Mouse (Mus musculus) limb, embryonic 14.5 days (tissue): ENCODE measurements around the gene Cd302. TPM values are rescaled to one million over a fixed set of nuclear protein-coding genes. Genes with fewer than 3 reads are reported as not detected.

Experiments
- ATAC-seq: fragments of 200-750 bp; cut with Nextera tagmentation; 2 replicates; pipeline ENCODE4 v1.8.0; 2017; ENCODE audit warnings: low read depth, moderate number of reproducible peaks, moderate TSS enrichment; ENCODE audit not compliant: low FRiP score
- DNase-seq: peaks from one replicate; pipeline ENCODE4 v3.0.0-alpha.2; 2015; ENCODE audit warnings: low spot score
- H3K27ac ChIP-seq: fragments of 300-500 bp; sonication (generic); replicated peaks from 2 replicates; pipeline ENCODE4 v1.5.1; 2014; ENCODE audit warnings: low read depth, mild to moderate bottlenecking, low read length, moderate library complexity, mixed read lengths
- H3K27me3 ChIP-seq: fragments of 300-500 bp; sonication (generic); 2 replicates; pipeline ENCODE4 v1.6.1; 2014; ENCODE audit warnings: low read length, mixed read lengths; ENCODE audit not compliant: control insufficient read depth, insufficient read depth
- H3K36me3 ChIP-seq: fragments of 300-500 bp; sonication (generic); 2 replicates; pipeline ENCODE4 v1.6.1; 2014; ENCODE audit warnings: mild to moderate bottlenecking, low read length, moderate library complexity, mixed read lengths; ENCODE audit not compliant: control insufficient read depth, insufficient read depth
- H3K4me1 ChIP-seq: fragments of 300-500 bp; sonication (generic); 2 replicates; pipeline ENCODE4 v1.6.1; 2014; ENCODE audit warnings: antibody characterized with exemption, low read length, mixed read lengths; ENCODE audit not compliant: control insufficient read depth, insufficient read depth
- H3K4me2 ChIP-seq: fragments of 300-500 bp; sonication (generic); replicated peaks from 2 replicates; pipeline ENCODE4 v1.6.1; 2014; ENCODE audit warnings: low read depth, mild to moderate bottlenecking, low read length, moderate library complexity; ENCODE audit not compliant: severe bottlenecking
- H3K4me3 ChIP-seq: fragments of 300-500 bp; sonication (generic); replicated peaks from 2 replicates; pipeline ENCODE4 v1.5.1; 2014; ENCODE audit warnings: low read length
- H3K9ac ChIP-seq: fragments of 300-500 bp; sonication (generic); 2 replicates; pipeline ENCODE4 v1.6.1; 2014; ENCODE audit warnings: mild to moderate bottlenecking, low read depth, low read length, moderate library complexity; ENCODE audit not compliant: severe bottlenecking
- H3K9me3 ChIP-seq: fragments of 300-500 bp; sonication (generic); 2 replicates; pipeline ENCODE4 v1.6.1; 2016; ENCODE audit warnings: low read length; ENCODE audit not compliant: control insufficient read depth
- POLR2A ChIP-seq: fragments of 200-500 bp; IDR thresholded peaks from 2 replicates; pipeline ENCODE4 v1.8.0; 2012; ENCODE audit warnings: inconsistent platforms, mild to moderate bottlenecking, moderate library complexity, borderline replicate concordance; ENCODE audit not compliant: insufficient read depth, insufficient read length; ENCODE audit errors: extremely low read depth
- WGBS: fragments of 180-500 bp; shearing (Covaris S2); extraction: QIAGEN DNeasy Blood & Tissue Kit; methylation state at CpG from one replicate; pipeline ENCODE4 v1.1.7; 2014; 5-methylcytosine and 5-hydroxymethylcytosine counted together
- polyA plus RNA-seq, 2 experiments: library from polyadenylated mRNA; depleted of rRNA in 1 of 2; stranded (reverse) in 1 of 2; unstranded in 1 of 2; fragments of >200 nt; fragmentation: Nextera tagmentation in 1 of 2; extraction: Ambion mirVana in 1 of 2; gene quantifications; 2 replicates each; pipeline versions ENCODE4 v1.2.1 to v1.2.3; 2012 to 2014

The Cd302 gene
- polyA plus RNA-seq, 2 experiments: 23.5 to 45.4 TPM

- no peaks in the 10 kb centered on the region for H3K36me3 ChIP-seq
- H3K4me3 ChIP-seq: no peak overlapping the region
- no peak for TF ChIP-seq POLR2A
- no peaks in the 10 kb centered on the region for H3K4me1 ChIP-seq
- WGBS: 74% methylated on average over 1 of the region's 1 CpGs
- H3K9ac ChIP-seq: no peak overlapping the region
- ATAC-seq (no peak), DNase-seq (no peak)
- no peak overlapping the region for H3K27ac ChIP-seq
- H3K4me2 ChIP-seq: no peak overlapping the region
- H3K27me3 ChIP-seq: no peaks in the 10 kb centered on the region
- H3K9me3 ChIP-seq: no peaks in the 10 kb centered on the region
These were observed 5.2 kb upstream of the Cd302 start for GRCm38 (mm10) chr2:60289451-60289850.

GRCm38 (mm10) chr2:60288606-60289005 is 4.3 kb upstream of the Cd302 start:
- no peak overlapping the region for H3K4me3 ChIP-seq
- H3K4me1 ChIP-seq: 0 out of 2 replicates have a peak, but pooled peaks cover 2% of the 10 kb centered on the region
- no peak overlapping the region for H3K9ac ChIP-seq
- H3K27ac ChIP-seq: no peak overlapping the region
- WGBS: 90% methylated on average over 4 of the region's 4 CpGs
- no peaks in the 10 kb centered on the region for H3K27me3 ChIP-seq
- no peak overlapping the region for H3K4me2 ChIP-seq
- no peaks in the 10 kb centered on the region for H3K9me3 ChIP-seq
- no peak for DNase-seq
- TF ChIP-seq POLR2A: no peak
- ATAC-seq: no peak
- no peaks in the 10 kb centered on the region for H3K36me3 ChIP-seq

- DNase-seq: no peak
- WGBS: 81% methylated on average over 8 of the region's 8 CpGs
These were observed 874 bp upstream of the Cd302 start for GRCm38 (mm10) chr2:60285107-60285617.

DNA sequence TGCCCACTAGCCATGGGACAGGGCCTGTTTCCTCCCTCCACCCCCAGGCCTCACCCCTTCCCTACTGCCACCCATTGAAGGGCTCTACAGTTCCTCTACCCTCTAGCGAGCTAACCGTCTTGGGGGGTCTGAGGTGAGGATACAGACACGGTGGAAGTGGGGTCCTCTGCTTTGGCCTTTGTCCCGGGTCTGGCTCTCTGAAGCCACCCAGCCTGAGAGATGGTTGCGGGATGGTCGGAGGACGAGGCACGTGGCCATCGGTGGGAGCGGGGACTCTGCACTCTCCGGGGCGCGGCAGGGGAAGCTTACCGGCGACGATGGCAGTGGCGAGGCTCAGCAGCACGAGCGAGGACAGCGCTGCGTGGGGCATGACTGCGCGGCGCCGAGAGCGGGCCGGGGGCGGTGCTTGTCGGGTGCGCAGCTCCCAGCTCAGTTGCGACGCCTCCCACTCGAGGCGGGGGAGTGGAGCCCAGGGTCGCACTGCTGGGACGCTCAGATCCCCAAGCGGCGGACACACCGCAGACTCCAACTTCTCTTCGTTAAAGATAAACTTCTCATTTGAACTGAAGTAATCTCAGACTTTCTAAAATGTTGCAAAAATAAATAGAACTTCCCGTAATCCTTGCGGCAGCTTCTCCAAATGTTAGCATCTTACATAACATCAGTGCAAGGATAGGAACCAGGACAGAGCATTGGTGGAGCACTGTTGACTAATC is 379 bp downstream of the Cd302 start:
- H3K4me2 ChIP-seq: peak overlapping the region; percentile 95
- peak overlapping the region; percentile 74 for H3K9ac ChIP-seq
- DNase-seq (peak; percentile 58), ATAC-seq (peak; percentile 88)
- under 1% methylated on average over 40 of the region's 42 CpGs for WGBS
- H3K27me3 ChIP-seq: no peaks in the 10 kb centered on the region
- peak overlapping the region; percentile 50 for H3K4me3 ChIP-seq
- TF ChIP-seq POLR2A: no peak
- no peaks in the 10 kb centered on the region for H3K36me3 ChIP-seq
- H3K9me3 ChIP-seq: no peaks in the 10 kb centered on the region
- H3K4me1 ChIP-seq: peaks cover 7% of the 10 kb centered on the region
- no peak overlapping the region for H3K27ac ChIP-seq

More at GRCm38 (mm10) chr2:60285107-60285617, 874 bp upstream of the Cd302 start:
- H3K27ac ChIP-seq: no peak overlapping the region
- H3K27me3 ChIP-seq: no peaks in the 10 kb centered on the region
- ATAC-seq: no peak
- no peak overlapping the region for H3K4me2 ChIP-seq
- H3K9me3 ChIP-seq: no peaks in the 10 kb centered on the region
- H3K9ac ChIP-seq: no peak overlapping the region
- TF ChIP-seq POLR2A: no peak
- H3K4me3 ChIP-seq: no peak overlapping the region
- no peaks in the 10 kb centered on the region for H3K36me3 ChIP-seq
- peaks cover 7% of the 10 kb centered on the region for H3K4me1 ChIP-seq

DNA sequence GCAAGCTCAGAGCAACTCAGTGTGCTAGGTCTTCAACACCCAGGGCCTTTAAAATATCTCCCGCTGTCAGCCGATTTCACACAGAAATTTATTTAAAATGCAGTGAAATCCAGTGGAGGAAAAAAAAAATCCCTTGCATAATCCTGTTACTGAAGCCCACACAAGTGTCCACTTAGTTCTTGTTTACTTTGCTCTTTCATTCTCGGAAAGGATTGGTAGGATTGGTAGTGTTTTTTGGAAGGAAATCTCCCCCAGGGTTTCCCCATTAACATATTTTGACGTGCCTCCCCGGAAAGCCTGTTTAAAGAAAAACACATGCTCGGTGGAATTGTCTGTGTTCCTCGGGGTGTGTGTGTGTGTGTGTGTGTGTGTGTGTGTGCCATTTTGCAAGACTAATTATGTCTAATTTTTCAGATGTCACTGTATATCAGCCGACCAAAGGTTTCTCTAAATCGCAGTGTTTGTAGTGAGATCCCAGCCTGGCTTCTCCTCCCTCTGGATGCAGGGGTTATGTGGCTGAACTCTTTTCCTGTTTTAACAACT is 1.0 kb downstream of the Cd302 start:
- no peak overlapping the region for H3K27ac ChIP-seq

More for the DNA sequence above, 1.0 kb downstream of the Cd302 start:
- Histone ChIP-seq H3K36me3 (no peaks in the 10 kb centered on the region), H3K4me1 (peaks cover 7% of the 10 kb centered on the region), H3K4me3 (peak overlapping the region; percentile 50), H3K4me2 (peak overlapping the region; percentile 95), H3K27me3 (no peaks in the 10 kb centered on the region), H3K9ac (peak overlapping the region; percentile 74), H3K9me3 (no peaks in the 10 kb centered on the region)
- ATAC-seq (peak; percentile 44; the same call in 1 of the 2 replicates), DNase-seq (no peak)
- 5% methylated on average over 9 of the region's 9 CpGs for WGBS
- no peak for TF ChIP-seq POLR2A
